Mouse (Mus musculus): ENCODE results near the gene Mamstr.

The Mamstr gene

GRCm38 (mm10) chr7:45628364-45629294 lies 11.1 kb upstream of the Mamstr start:
- DNase-seq, result peak; percentile 95

GRCm38 (mm10) chr7:45630064-45630907 lies 9.5 kb upstream of the Mamstr start:
- peak; percentile 40 for DNase-seq

GRCm38 (mm10) chr7:45632499-45632898 lies 7.3 kb upstream of the Mamstr start:
- DNase-seq, result peak; percentile 38

- no peak for DNase-seq
Measured at GRCm38 (mm10) chr7:45634946-45635681, 4.7 kb upstream of the Mamstr start.

- peak; percentile 63 for DNase-seq
Measured at GRCm38 (mm10) chr7:45635711-45636688, 3.8 kb upstream of the Mamstr start.

- no peak for DNase-seq
Measured at GRCm38 (mm10) chr7:45637710-45638109, 2.1 kb upstream of the Mamstr start.

GRCm38 (mm10) chr7:45638623-45639401 lies 965 bp upstream of the Mamstr start:
- DNase-seq, result peak; percentile 88

GRCm38 (mm10) chr7:45640191-45640957 lies 597 bp downstream of the Mamstr start:
- no peak for DNase-seq

- DNase-seq, result peak; percentile 43
Measured at GRCm38 (mm10) chr7:45641391-45642040, 1.7 kb downstream of the Mamstr start.

- DNase-seq, result no peak
Measured at GRCm38 (mm10) chr7:45642083-45642482, 2.3 kb downstream of the Mamstr start.

GRCm38 (mm10) chr7:45642503-45643255 lies 2.9 kb downstream of the Mamstr start:
- DNase-seq, result no peak

GRCm38 (mm10) chr7:45643441-45644178 lies 3.8 kb downstream of the Mamstr start:
- peak; percentile 92 for DNase-seq

GRCm38 (mm10) chr7:45644183-45644582 lies 4.4 kb downstream of the Mamstr start:
- no peak for DNase-seq

GRCm38 (mm10) chr7:45644872-45645590 lies 5.3 kb downstream of the Mamstr start:
- no peak for DNase-seq

GRCm38 (mm10) chr7:45645591-45645971 lies 5.8 kb downstream of the Mamstr start:
- no peak for DNase-seq

- no peak for DNase-seq
Measured at GRCm38 (mm10) chr7:45646671-45647070, 6.9 kb downstream of the Mamstr start.

GRCm38 (mm10) chr7:45649351-45649750 lies 9.6 kb downstream of the Mamstr start:
- no peak for DNase-seq
